Mouse (Mus musculus) lung, adult 2 months (tissue): ENCODE results near the gene Crybb3. TPM values are rescaled to one million over a fixed set of nuclear protein-coding genes. Genes with fewer than 3 reads are reported as not detected.

Experiments
- DNase-seq: peaks from one replicate; pipeline ENCODE4 v3.0.0; 2022
- H3K4me1 ChIP-seq: fragments of 200-500 bp; 2 replicates; pipeline ENCODE4 v1.6.1; 2011; ENCODE audit warnings: low read length; ENCODE audit not compliant: control insufficient read depth, insufficient read depth
- H3K4me3 ChIP-seq: fragments of 200-500 bp; replicated peaks from 2 replicates; pipeline ENCODE3; 2011; ENCODE audit warnings: low read depth, mild to moderate bottlenecking, control low read depth, low read length; ENCODE audit errors: extremely low read depth
- CTCF ChIP-seq: fragments of 200-500 bp; IDR thresholded peaks from 2 replicates; pipeline ENCODE4 v1.5.1; 2011; ENCODE audit warnings: mild to moderate bottlenecking, low read length, control low read depth; ENCODE audit not compliant: insufficient read depth
- POLR2A ChIP-seq: fragments of 200-500 bp; IDR thresholded peaks from 2 replicates; pipeline ENCODE4 v1.6.1; 2011; ENCODE audit warnings: low read depth, mild to moderate bottlenecking, control low read depth, low read length, borderline replicate concordance; ENCODE audit errors: extremely low read depth
- WGBS: fragments of 180-500 bp; shearing (Covaris S2); methylation state at CpG from one replicate; pipeline ENCODE4 v1.1.7; 2018; 5-methylcytosine and 5-hydroxymethylcytosine counted together
- polyA plus RNA-seq: library from polyadenylated mRNA; depleted of rRNA; stranded (reverse); fragments of >200 nt; gene quantifications from 2 replicates; pipeline ENCODE4 v1.2.3, GENCODE M21; 2012; rRNA removed

Gene Crybb3
- 5.2 and 5.7 TPM in 2 replicates for polyA plus RNA-seq

DNA sequence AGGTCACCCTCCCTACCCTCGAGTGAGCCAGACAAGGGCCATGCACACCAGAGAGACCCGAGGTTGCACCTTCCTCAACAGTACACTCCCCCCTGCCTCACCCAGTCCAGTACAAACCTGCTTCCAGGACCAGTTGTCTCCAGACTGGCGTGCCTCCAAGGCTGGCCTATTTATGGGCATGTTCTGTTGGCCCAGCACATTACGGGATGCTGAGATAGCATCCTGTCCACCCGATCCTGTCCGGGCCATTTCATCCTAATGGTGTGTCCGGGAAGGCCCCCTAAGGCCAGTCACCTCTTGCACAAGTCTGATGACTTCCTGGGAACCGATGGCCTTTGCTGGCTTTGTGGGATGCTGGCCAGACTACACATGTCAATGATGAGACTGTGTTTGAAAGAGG lies at the start of gene Crybb3:
Crybb3 (minus strand) TSS at position 146 of the 400 bp plus-strand sequence.
- no peaks in the 10 kb centered on the region for H3K4me1 ChIP-seq
- 42% methylated on average over 8 of the region's 8 CpGs for WGBS
- H3K4me3 ChIP-seq: no peak within 1 kb of the TSS
- no peak for DNase-seq
- TF ChIP-seq CTCF: no peak
- no peak for TF ChIP-seq POLR2A

- DNase-seq: no peak
- Histone ChIP-seq H3K4me3 (no peak overlapping the region), H3K4me1 (peaks cover 14% of the 10 kb centered on the region)
- TF ChIP-seq POLR2A: no peak
- TF ChIP-seq CTCF: no peak
- 56% methylated on average over 4 of the region's 4 CpGs for WGBS
Observed at GRCm38 (mm10) chr5:113128426-113128825, 47.0 kb upstream of the Crybb3 start.

DNA sequence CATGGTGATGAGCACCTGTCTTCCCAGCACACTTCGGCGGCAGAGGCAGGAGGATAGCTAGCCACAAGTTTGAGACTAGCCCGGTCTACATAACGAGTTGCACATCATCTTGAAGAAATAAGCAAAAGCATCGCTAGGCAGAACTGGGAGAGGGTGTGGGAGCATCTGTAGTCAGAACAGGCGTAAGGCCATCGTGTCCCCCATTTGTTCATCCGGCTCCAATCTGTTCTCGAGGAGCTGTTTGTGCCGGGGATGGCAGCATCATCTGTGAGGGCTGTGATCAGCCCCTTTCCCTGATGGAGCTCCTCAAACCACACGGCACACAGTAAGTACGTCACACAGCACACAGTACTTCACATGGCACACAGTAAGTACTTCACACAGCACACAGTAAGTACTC lies 45.1 kb upstream of the Crybb3 start:
- H3K4me1 ChIP-seq: peaks cover 2% of the 10 kb centered on the region; the same call in 1 of the 2 replicates
- DNase-seq: no peak
- WGBS: 92% methylated on average over 12 of the region's 12 CpGs
- TF ChIP-seq CTCF: no peak
- TF ChIP-seq POLR2A: no peak
- H3K4me3 ChIP-seq: no peak overlapping the region

- no peak for TF ChIP-seq CTCF
- TF ChIP-seq POLR2A: no peak
- Histone ChIP-seq H3K4me1 (peaks cover 14% of the 10 kb centered on the region), H3K4me3 (no peak overlapping the region)
- DNase-seq: no peak
- WGBS: 49% methylated on average over 10 of the region's 10 CpGs
Observed at GRCm38 (mm10) chr5:113123693-113124092, 42.3 kb upstream of the Crybb3 start.

- H3K4me1 ChIP-seq: peaks cover 15% of the 10 kb centered on the region
- TF ChIP-seq POLR2A (no peak), CTCF (no peak)
- WGBS: 38% methylated on average over 12 of the region's 12 CpGs
- H3K4me3 ChIP-seq: no peak overlapping the region
- no peak for DNase-seq
Observed at GRCm38 (mm10) chr5:113122326-113123054, 41.1 kb upstream of the Crybb3 start.

DNA sequence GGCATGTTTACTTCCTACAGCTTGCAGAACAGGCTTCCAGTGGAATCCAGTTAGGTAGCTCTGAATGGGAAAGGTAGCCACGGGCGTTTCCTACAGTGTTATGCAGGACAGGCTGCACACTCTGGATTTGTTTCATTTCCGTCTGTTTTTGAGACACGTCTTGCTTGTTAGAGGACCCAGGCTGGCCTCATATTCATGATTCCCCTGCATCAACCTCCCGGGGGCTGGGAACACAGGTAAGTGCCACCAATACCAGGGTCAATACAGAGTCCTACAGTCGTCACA lies 40.1 kb upstream of the Crybb3 start:
- 60% methylated on average over 6 of the region's 6 CpGs for WGBS
- TF ChIP-seq POLR2A (no peak), CTCF (no peak)
- DNase-seq: no peak
- peaks cover 15% of the 10 kb centered on the region for H3K4me1 ChIP-seq
- H3K4me3 ChIP-seq: no peak overlapping the region

- Histone ChIP-seq H3K4me3 (no peak overlapping the region), H3K4me1 (peaks cover 15% of the 10 kb centered on the region)
- 35% methylated on average over 15 of the region's 15 CpGs for WGBS
- no peak for TF ChIP-seq POLR2A
- no peak for DNase-seq
Observed at GRCm38 (mm10) chr5:113120741-113121590, 39.6 kb upstream of the Crybb3 start.

DNA sequence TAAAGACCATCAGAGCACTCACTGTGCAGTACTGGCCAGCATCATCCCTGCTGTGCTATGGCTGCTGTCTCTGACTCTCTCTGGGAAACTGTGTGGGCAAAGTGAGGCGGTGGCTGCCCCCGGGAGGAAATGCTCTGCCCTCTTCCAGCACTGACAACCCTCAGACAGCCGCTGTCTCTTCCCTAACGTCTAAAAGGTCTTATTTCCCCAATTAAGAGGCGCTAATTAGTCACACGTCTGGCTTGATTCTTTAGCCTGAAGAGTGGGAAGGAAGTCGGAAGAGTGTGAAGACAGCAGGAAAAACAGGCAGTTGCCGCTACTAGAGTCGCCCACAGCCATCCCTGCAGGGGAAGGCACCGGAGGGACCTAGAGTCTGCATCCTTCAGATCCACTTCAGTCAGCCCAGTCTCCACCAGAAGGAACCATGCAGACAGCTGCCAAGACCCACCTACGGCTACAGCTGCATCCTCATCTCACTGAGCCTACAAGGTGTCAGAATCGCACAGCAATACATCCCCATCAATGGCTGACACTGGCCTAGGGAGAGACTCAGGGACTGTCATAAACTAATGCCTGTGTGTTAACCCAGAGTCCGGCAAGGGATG lies 38.6 kb upstream of the Crybb3 start:
- no peak for DNase-seq
- no peak for TF ChIP-seq POLR2A
- no peak for TF ChIP-seq CTCF
- 32% methylated on average over 13 of the region's 13 CpGs for WGBS

GRCm38 (mm10) chr5:113119291-113119690 lies 37.9 kb upstream of the Crybb3 start:
- Histone ChIP-seq H3K4me3 (no peak overlapping the region), H3K4me1 (peaks cover 19% of the 10 kb centered on the region)
- no peak for DNase-seq
- TF ChIP-seq CTCF (no peak), POLR2A (no peak)
- 52% methylated on average over 9 of the region's 9 CpGs for WGBS

More for the DNA sequence above, 38.6 kb upstream of the Crybb3 start:
- Histone ChIP-seq H3K4me3 (no peak overlapping the region), H3K4me1 (peaks cover 15% of the 10 kb centered on the region)

GRCm38 (mm10) chr5:113118695-113119094 lies 37.3 kb upstream of the Crybb3 start:
- no peak for DNase-seq
- Histone ChIP-seq H3K4me1 (peaks cover 21% of the 10 kb centered on the region), H3K4me3 (no peak overlapping the region)
- 44% methylated on average over 6 of the region's 6 CpGs for WGBS
- no peak for TF ChIP-seq CTCF
- no peak for TF ChIP-seq POLR2A

GRCm38 (mm10) chr5:113117361-113117760 lies 36.0 kb upstream of the Crybb3 start:
- TF ChIP-seq POLR2A (no peak), CTCF (no peak)
- Histone ChIP-seq H3K4me3 (no peak overlapping the region), H3K4me1 (peaks cover 24% of the 10 kb centered on the region)
- 84% methylated on average over 5 of the region's 5 CpGs for WGBS
- no peak for DNase-seq
